Mouse (Mus musculus): Measurements from ENCODE around the gene Jmjd1c. TPM values are rescaled to one million over a fixed set of nuclear protein-coding genes. Genes with fewer than 3 reads are reported as not detected.
A peak's percentile ranks its signal among the peaks of the same experiment; 100 is the strongest.

Jmjd1c gene
- total and polyA plus RNA-seq, 2 experiments, result 5.7 to 44.8 TPM

GRCm38 (mm10) chr10:67202470-67202869 lies 106.5 kb downstream of the Jmjd1c start:
- H3K79me2 ChIP-seq (ENCODE audit: control insufficient read depth, insufficient read depth, low read length), result peaks cover 40% of the 10 kb centered on the region
- WGBS, result 82% methylated on average over 6 of the region's 6 CpGs
- H3K27ac ChIP-seq (replicated peaks; ENCODE audit: insufficient read depth, low read depth, low read length), result no peak overlapping the region
- TF ChIP-seq POLR2A (IDR thresholded peaks at IDR 0.05; ENCODE audit: extremely low read depth, insufficient read depth, low read length), result no peak
- TF ChIP-seq CTCF (IDR thresholded peaks at IDR 0.05; ENCODE audit: low read depth, low read length), result no peak
- peaks cover 10% of the 10 kb centered on the region; the same call in 1 of the 2 replicates for H3K4me1 ChIP-seq (ENCODE audit: control insufficient read depth, insufficient read depth, low read length)
- no peak overlapping the region for H3K4me3 ChIP-seq (ENCODE audit: insufficient read depth, low read depth, low read length)
- no peak overlapping the region for H3K9ac ChIP-seq (ENCODE audit: low read depth, low read length)
- no peaks in the 10 kb centered on the region for H3K27me3 ChIP-seq (ENCODE audit: control insufficient read depth, insufficient read depth, low read length)
- H3K36me3 ChIP-seq (ENCODE audit: control insufficient read depth, insufficient read depth, low read length), result peaks cover 4% of the 10 kb centered on the region
- DNase-seq (ENCODE audit: extremely low read depth, low read depth, low spot score), result no peak

- peak overlapping the region; percentile 24 for H3K27ac ChIP-seq (replicated peaks; ENCODE audit: insufficient read depth, low read depth, low read length)
- H3K79me2 ChIP-seq (ENCODE audit: control insufficient read depth, insufficient read depth, low read length), result peaks cover 34% of the 10 kb centered on the region
- peaks cover 14% of the 10 kb centered on the region; the same call in 1 of the 2 replicates for H3K4me1 ChIP-seq (ENCODE audit: control insufficient read depth, insufficient read depth, low read length)
- peak; percentile 38 for DNase-seq (ENCODE audit: extremely low read depth, low read depth, low spot score)
- no peaks in the 10 kb centered on the region for H3K27me3 ChIP-seq (ENCODE audit: control insufficient read depth, insufficient read depth, low read length)
- 80% methylated on average over 11 of the region's 11 CpGs for WGBS
- H3K36me3 ChIP-seq (ENCODE audit: control insufficient read depth, insufficient read depth, low read length), result no peaks in the 10 kb centered on the region
- no peak overlapping the region; the same call in 1 of the 2 replicates for H3K4me3 ChIP-seq (ENCODE audit: insufficient read depth, low read depth, low read length)
- no peak overlapping the region for H3K9ac ChIP-seq (ENCODE audit: low read depth, low read length)
- TF ChIP-seq CTCF (IDR thresholded peaks at IDR 0.05; ENCODE audit: low read depth, low read length), result no peak
- no peak for TF ChIP-seq POLR2A (IDR thresholded peaks at IDR 0.05; ENCODE audit: extremely low read depth, insufficient read depth, low read length)
Observed at GRCm38 (mm10) chr10:67204652-67205407, 108.9 kb downstream of the Jmjd1c start.

GRCm38 (mm10) chr10:67207931-67208330 lies 112.0 kb downstream of the Jmjd1c start:
- Histone ChIP-seq H3K9ac (ENCODE audit: low read depth, low read length) (no peak overlapping the region), H3K79me2 (ENCODE audit: control insufficient read depth, insufficient read depth, low read length) (peaks cover 18% of the 10 kb centered on the region; the same call in 1 of the 2 replicates), H3K27me3 (ENCODE audit: control insufficient read depth, insufficient read depth, low read length) (no peaks in the 10 kb centered on the region), H3K27ac (replicated peaks; ENCODE audit: insufficient read depth, low read depth, low read length) (0 out of 2 replicates have a peak overlapping the region, but pooled peaks have one; percentile 16), H3K4me1 (ENCODE audit: control insufficient read depth, insufficient read depth, low read length) (peaks cover 21% of the 10 kb centered on the region), H3K36me3 (ENCODE audit: control insufficient read depth, insufficient read depth, low read length) (no peaks in the 10 kb centered on the region), H3K4me3 (ENCODE audit: insufficient read depth, low read depth, low read length) (no peak overlapping the region)
- TF ChIP-seq CTCF (IDR thresholded peaks at IDR 0.05; ENCODE audit: low read depth, low read length), result no peak
- TF ChIP-seq POLR2A (IDR thresholded peaks at IDR 0.05; ENCODE audit: extremely low read depth, insufficient read depth, low read length), result no peak
- peak; percentile 75 for DNase-seq (ENCODE audit: extremely low read depth, low read depth, low spot score)
- 8% methylated on average over 2 of the region's 2 CpGs for WGBS

DNA sequence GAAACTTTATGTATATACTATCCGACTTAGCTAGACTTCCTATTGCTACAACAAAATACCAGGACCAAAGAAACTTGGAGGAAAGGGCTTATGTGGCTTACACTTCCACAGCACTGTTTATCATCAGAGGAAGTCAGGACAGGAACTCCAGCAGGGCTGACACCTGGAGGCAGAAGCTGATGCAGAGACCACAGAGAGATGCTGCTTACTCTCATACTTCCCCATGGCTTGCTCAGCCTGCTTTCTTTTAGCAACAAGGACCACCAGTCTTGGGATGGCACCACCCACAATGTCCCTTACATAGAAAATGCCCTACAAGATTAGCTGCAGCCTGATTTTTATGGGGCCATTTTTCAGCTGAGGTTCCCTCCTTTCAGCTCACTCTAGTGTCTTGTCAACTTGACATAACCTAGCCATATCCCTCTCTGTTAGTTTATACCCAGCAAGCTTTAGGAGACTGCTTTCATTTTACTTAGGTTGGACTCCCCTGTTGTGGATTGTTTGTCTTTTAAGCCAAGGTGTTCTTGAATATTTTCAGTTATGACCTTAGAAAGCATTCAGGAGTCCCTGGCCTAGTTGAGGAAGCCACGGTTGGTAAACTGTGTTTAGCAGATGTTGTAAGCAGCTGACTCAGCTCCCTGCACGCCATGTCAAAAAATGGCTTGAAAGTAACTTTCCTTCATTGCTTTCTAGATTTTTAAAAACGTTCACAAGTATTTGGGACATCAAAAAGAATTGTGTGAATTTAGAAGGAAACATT lies 114.2 kb downstream of the Jmjd1c start:
- Histone ChIP-seq H3K27ac (replicated peaks; ENCODE audit: insufficient read depth, low read depth, low read length) (no peak overlapping the region), H3K27me3 (ENCODE audit: control insufficient read depth, insufficient read depth, low read length) (no peaks in the 10 kb centered on the region), H3K4me3 (ENCODE audit: insufficient read depth, low read depth, low read length) (no peak overlapping the region), H3K79me2 (ENCODE audit: control insufficient read depth, insufficient read depth, low read length) (peaks cover 29% of the 10 kb centered on the region; the same call in 1 of the 2 replicates), H3K36me3 (ENCODE audit: control insufficient read depth, insufficient read depth, low read length) (no peaks in the 10 kb centered on the region), H3K4me1 (ENCODE audit: control insufficient read depth, insufficient read depth, low read length) (peaks cover 28% of the 10 kb centered on the region), H3K9ac (ENCODE audit: low read depth, low read length) (no peak overlapping the region)
- TF ChIP-seq POLR2A (IDR thresholded peaks at IDR 0.05; ENCODE audit: extremely low read depth, insufficient read depth, low read length) (no peak), CTCF (IDR thresholded peaks at IDR 0.05; ENCODE audit: low read depth, low read length) (no peak)
- 31% methylated on average over 4 of the region's 4 CpGs for WGBS
- DNase-seq (ENCODE audit: extremely low read depth, low read depth, low spot score), result peak; percentile 60

DNA sequence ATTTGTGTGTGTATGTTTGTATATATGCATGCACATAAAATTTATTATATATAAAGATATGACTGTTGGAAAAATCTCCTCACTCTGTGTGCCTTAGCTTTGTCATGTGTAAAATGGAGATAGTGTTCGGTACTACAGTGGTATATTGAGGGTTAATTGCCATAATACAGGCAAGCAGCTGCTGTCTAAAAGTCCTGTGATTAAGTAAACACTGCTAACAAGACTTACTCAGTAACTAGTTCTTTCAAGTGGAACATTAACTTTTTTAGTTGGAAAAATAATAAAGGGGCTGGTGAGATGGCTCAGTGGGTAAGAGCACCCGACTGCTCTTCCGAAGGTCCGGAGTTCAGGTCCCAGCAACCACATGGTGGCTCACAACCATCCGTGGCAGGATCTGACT lies 116.1 kb downstream of the Jmjd1c start:
- Histone ChIP-seq H3K79me2 (ENCODE audit: control insufficient read depth, insufficient read depth, low read length) (peaks cover 18% of the 10 kb centered on the region; the same call in 1 of the 2 replicates), H3K9ac (ENCODE audit: low read depth, low read length) (no peak overlapping the region), H3K4me1 (ENCODE audit: control insufficient read depth, insufficient read depth, low read length) (peaks cover 27% of the 10 kb centered on the region), H3K27me3 (ENCODE audit: control insufficient read depth, insufficient read depth, low read length) (no peaks in the 10 kb centered on the region), H3K36me3 (ENCODE audit: control insufficient read depth, insufficient read depth, low read length) (peaks cover 4% of the 10 kb centered on the region), H3K27ac (replicated peaks; ENCODE audit: insufficient read depth, low read depth, low read length) (no peak overlapping the region), H3K4me3 (ENCODE audit: insufficient read depth, low read depth, low read length) (no peak overlapping the region)
- WGBS, result 25% methylated on average over 5 of the region's 5 CpGs
- TF ChIP-seq CTCF (IDR thresholded peaks at IDR 0.05; ENCODE audit: low read depth, low read length) (no peak), POLR2A (IDR thresholded peaks at IDR 0.05; ENCODE audit: extremely low read depth, insufficient read depth, low read length) (no peak)
- DNase-seq (ENCODE audit: extremely low read depth, low read depth, low spot score), result peak; percentile 83
